21 mouse cellular contexts compared by ENCODE assay signal in the genomic region with DNA sequence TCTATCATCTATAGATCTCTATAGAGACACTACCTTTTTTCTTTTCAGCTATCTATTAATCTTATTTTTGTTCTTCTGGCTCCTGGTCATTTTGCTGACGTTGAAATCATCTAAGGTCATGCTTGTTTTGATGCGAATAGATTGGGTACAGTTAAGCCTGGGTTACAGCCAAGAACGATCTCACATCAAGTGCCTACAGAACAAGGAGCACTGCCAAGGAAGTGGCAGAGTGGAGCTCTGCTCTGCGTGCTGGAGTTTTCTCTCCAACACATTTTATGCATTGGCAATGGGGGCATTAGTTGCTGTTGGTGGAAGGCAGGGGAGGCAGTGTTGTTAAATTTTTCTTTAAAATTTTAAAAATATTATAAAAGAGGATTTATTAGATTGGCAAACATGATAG.
"Had no signal": no experiment of that assay in that cellular context is flagged by ENCODE, and none has a peak within 500 bp of the region (broad histone marks: within the 10 kb centered on the region; RNA-seq: fewer than 3 reads in every experiment).

No protein-coding gene starts in this region.

- DNase-seq: kidney, adult 9 months; kidney, postnatal 14 days; kidney, postnatal 4 days; layer of hippocampus, adult 9-11 months; liver; lung, adult 18-20 months; lung, postnatal 10 days; lung, postnatal 36 days; right cerebral cortex, postnatal 25 days; spleen, adult 18-20 months; thymus, adult 18-20 months; thymus, postnatal 36 days had no signal

- H3K4me2 ChIP-seq: limb, embryonic 13.5 days; liver, embryonic 12.5 days; liver, embryonic 15.5 days; lung, embryonic 15.5 days; midbrain, embryonic 13.5 days had no signal

- H3K4me1 ChIP-seq: limb, embryonic 10.5 days; liver, embryonic 12.5 days; liver, embryonic 15.5 days; lung, embryonic 15.5 days; megakaryocyte, embryonic 14.5 days; midbrain, embryonic 10.5 days; midbrain, embryonic 13.5 days had no signal

- H3K9ac ChIP-seq: limb, embryonic 13.5 days; liver, embryonic 12.5 days; liver, embryonic 15.5 days; lung, embryonic 15.5 days; midbrain, embryonic 13.5 days had no signal

- H3K36me3 ChIP-seq: limb, embryonic 10.5 days; limb, embryonic 13.5 days; liver, embryonic 12.5 days; liver, embryonic 15.5 days; lung, embryonic 15.5 days; midbrain, embryonic 10.5 days; midbrain, embryonic 13.5 days had no signal

- H3K9me3 ChIP-seq: limb, embryonic 10.5 days; limb, embryonic 13.5 days; liver, embryonic 12.5 days; liver, embryonic 15.5 days; lung, embryonic 15.5 days; megakaryocyte, embryonic 14.5 days; midbrain, embryonic 10.5 days; midbrain, embryonic 13.5 days had no signal

- H3K27me3 ChIP-seq: limb, embryonic 13.5 days; liver, embryonic 12.5 days; liver, embryonic 15.5 days; lung, embryonic 15.5 days; megakaryocyte, embryonic 14.5 days; midbrain, embryonic 13.5 days had no signal

- H3K27ac ChIP-seq: limb, embryonic 10.5 days; limb, embryonic 13.5 days; liver, embryonic 12.5 days; liver, embryonic 15.5 days; lung, embryonic 15.5 days; midbrain, embryonic 10.5 days; midbrain, embryonic 13.5 days had no signal

- ATAC-seq: liver, embryonic 12.5 days; midbrain, embryonic 13.5 days; midbrain, embryonic 16.5 days had no signal

- H3K4me3 ChIP-seq: limb, embryonic 10.5 days; limb, embryonic 13.5 days; liver, embryonic 12.5 days; liver, embryonic 15.5 days; lung, embryonic 15.5 days; megakaryocyte, embryonic 14.5 days; midbrain, embryonic 10.5 days; midbrain, embryonic 13.5 days had no signal
